Mouse (Mus musculus): ENCODE results near the gene Mybphl.

The Mybphl gene

DNA sequence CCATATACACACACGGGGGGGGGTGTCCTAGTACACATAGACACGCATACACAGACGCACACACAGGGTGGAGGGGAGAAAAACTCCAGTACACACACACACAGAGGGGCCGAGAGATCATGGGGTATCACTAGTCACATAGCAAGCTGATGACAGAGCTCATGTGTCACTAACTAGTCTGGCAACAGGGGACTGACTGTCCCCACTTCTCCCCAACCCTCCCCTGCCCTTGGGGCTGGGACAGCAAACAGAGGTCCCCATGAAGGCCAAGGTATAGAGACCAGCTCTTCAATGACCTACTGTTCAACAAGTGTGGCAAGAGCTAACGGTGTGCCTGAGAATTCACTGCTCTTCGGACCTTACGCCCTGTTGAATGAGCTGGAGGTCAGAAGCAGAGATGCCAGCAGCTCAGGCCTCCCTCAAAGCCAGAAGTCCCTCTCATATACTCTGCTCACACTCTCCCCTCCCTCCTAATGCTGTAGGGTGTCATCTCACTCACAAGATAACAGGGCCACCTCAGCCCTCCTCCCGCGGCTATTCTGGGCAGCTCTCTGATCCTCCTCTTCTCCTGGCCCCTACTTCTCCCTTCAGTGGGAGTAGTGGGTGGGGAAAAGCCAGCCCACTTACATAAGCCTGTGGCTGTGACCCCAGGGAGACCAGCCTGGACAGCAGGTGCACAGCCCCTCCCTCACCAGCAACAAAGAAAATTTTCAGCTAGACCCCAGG is at the start of gene Mybphl:
Mybphl (plus strand) TSS at position 642 of the 726 bp plus-strand sequence.
- DNase-seq (ENCODE audit: low read depth, low spot score) = no peak

DNA sequence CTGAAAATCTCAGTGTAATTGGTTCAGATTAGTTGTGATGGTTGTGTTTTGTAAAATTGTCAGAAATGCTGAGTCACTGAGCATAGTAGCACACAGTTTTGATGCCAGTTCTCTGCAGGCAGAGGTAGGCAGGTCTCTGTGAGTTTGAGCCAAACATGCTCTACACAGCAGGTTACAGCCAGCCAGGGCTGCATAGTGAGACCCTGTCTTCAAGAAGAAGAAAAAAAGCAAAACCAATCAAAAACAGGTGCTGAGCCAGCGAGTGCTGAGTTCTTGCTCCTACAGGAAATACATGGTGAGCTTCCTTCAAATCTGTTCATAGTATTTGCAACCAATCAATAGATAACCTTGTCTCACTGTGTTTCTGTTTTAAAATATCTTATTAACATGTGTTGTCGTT is 46.2 kb upstream of the Mybphl start:
- no peak for DNase-seq (ENCODE audit: low read depth, low spot score)

DNA sequence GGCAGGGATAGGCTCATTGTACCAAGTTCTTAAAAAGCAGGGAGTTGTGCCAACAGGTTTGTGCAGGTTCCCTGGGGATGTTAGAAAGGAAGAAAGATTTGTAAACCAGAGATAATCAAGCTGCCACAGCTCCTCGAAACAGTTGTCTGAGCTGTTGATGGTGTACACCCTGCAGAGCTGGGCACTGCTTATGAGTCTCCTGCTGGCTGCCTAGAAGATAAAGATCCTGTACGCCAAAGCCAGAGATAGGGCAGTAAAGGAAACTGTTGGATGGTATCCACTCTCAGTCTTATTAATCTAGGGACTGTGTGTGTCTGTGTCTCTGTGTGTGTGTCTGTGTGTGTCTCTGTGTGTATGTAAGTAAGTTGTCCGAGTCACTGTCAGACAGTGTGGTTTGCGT is 43.0 kb upstream of the Mybphl start:
- DNase-seq (ENCODE audit: low read depth, low spot score) = no peak

DNA sequence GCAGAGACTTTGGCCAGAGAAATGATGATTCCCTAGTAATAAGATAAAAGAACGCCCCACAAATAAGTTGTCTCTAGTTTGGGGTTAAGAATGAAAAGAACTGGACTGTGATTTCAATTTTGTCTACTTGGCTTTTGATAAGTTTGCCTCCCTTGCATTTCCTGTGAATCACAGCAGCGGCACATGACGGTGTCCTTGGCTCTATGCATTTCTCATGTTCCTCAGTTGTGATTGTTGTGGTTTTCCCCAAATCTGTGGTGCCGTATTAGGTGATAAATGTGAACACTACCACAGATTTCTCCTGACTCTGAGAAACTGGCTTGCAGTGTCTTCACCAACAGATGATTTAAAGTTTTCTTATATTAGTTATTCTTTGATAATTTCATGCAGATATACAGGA is 42.6 kb upstream of the Mybphl start:
- no peak for DNase-seq (ENCODE audit: low read depth, low spot score)

DNA sequence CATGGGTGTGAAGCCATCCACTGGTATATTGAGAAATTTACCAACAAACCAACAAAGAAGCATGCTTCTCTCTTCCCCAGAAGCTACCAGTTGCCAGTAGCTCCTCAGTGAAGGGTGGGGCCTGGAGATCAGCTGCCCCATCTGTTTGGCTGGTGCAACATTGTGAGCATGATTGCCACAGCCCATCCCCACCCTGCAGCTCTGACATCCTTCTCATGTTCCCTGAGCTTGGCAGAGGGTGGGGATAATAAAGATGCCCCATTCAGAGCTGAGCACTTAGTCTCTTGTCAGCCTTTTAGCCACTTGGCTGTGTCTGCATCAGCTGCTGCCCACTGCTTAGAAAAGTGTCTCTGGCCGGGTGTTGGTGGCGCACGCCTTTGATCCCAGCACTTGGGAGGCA is 41.7 kb upstream of the Mybphl start:
- DNase-seq (ENCODE audit: low read depth, low spot score) = no peak

DNA sequence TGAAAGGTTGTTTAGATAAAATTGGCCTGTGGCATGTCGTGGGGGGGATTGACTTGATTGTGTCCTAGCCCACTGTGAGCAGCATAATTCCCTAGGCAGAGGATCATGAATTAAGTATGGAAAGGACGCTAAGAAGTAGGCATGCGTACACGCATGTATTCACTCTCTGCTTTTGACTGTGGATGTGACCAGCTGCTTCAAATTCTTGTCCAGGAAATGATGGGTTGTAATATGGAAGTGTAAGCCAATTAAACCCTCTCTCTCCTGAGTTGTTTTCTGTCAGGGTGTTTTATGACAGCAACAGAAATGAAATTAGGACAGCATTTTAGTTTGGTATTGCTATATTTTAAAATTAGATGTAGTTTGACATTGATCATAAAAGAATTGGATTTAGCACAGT is 39.9 kb upstream of the Mybphl start:
- no peak for DNase-seq (ENCODE audit: low read depth, low spot score)

DNA sequence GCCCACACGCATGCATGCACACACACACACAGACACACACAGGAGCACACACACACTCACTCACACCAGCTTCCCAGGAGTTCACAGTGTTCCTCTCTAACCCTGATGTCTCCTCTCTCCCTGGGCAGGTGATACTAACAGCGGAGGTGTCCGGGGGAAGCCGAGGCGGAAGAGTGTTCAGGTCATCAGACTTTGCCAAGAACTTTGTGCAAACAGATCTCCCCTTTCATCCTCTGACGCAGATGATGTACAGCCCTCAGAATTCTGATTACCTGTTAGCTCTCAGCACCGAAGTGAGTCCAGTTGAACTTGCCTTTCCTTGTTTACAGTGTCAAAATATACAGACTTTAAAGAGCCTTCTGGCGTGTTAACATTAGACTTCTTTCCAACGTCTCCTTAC is 39.2 kb upstream of the Mybphl start:
- DNase-seq (ENCODE audit: low read depth, low spot score) = no peak

DNA sequence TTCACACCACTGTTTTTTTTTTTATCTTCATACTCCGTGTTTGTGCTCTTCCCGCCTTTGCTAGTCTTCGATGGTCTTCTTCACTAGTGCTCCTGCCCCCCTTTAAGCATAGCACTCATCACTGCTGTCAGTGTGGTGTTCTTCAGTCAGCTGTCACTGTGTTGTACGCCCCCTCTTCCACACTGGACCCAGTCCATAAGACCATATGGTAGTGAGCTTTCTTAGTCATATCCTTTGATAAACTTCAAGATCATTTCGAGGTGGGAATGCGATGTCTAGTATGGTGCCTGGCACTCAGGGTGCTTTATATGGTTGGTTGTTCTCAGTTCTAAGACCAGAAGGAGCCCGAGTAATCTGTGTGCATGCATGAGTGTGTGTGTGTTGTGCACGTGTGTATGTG is 37.4 kb upstream of the Mybphl start:
- DNase-seq (ENCODE audit: low read depth, low spot score) = no peak

DNA sequence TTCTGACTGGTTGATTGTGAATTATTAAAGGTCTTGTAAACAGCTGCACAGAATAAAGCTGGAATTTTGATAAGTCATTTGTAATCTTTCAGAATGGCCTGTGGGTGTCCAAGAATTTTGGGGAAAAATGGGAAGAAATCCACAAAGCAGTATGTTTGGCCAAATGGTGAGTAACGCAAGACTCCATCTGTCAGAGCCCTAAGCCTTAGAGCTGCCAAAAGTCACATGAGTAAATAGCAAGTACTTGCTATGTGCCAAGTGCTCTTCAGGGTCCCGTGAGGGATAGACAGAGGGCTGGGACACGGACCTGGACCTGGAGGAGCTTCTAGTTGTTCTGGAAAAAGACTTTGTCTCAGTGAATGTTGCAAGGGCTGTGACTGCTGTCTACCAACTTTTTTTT is 36.8 kb upstream of the Mybphl start:
- DNase-seq (ENCODE audit: low read depth, low spot score) = no peak

DNA sequence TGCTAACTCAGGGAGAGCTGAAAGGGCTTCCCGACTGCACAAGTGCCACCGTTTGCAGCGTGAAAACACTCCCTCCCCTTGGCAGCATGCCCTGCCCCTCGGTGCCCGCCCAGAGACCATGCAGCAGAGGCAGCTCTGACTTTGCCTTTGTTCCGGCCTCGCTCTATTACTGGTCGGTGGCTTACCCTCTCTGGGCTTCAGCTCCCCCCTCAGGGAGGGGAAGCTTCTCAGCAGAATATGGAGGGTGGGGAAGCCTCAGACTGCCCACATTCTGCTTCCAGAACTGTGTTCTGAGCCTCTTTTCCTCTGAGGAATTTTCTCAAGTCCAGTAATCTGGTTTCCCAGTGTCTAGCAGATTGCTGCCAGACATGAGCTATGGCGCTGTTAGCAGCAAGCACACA is 36.3 kb upstream of the Mybphl start:
- DNase-seq (ENCODE audit: low read depth, low spot score) = no peak

DNA sequence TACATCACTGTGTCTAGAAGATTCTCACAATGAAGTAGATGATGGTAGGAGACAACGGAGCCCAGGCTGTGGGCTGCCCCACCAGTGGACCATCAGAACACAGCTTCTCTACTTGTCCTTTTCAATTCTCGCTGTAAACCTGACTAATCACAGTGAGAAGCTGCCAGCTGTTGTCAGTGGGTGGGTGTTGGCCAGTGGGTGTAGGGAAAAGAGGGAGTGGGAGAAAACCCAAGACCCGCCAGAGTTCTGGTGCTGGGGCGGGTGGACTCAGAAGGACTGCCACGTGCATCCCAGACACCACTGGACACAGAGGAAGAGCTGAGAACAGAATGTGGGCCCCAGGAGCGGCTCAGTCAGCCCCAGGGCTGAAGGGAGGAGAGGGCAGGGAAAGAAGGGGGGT is 33.9 kb upstream of the Mybphl start:
- DNase-seq (ENCODE audit: low read depth, low spot score) = no peak

DNA sequence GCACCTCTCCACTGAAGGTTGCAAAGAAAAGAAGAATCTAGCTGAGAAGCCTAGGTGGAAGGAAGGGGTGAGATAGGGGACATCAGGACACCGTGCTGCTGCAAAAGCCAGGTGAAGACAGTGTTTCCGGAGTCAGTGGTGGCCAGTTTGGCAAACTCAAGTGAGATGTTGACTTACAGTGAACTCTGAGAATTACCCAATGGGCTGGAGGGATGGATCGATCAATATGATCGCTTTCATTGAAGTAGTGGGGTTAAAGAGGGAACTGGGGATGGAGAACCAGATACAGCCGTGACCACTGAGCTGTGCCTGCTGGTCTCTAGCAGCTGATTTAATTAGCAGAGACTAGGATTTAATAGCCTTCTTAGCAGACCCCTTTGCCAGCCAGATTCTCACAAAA is 27.8 kb upstream of the Mybphl start:
- no peak for DNase-seq (ENCODE audit: low read depth, low spot score)

DNA sequence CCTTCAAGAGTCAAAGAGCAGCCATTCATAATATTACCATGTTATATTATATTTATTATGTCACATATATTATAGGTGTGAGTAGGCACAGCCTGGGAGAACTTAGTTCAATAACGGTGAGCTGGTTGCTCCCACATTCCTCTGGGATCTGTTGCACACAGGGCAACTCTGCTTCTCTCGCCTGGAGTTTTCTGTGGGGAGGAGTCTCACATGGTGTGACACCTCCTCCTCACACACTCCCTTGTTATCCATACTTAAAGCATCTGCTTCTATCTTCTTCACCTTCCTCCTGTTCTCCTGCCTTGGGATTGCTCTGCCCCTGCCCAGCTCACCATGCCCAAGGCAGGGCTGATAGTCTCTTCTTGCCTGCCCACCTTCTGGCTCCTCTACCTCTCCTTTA is 23.7 kb upstream of the Mybphl start:
- no peak for DNase-seq (ENCODE audit: low read depth, low spot score)

DNA sequence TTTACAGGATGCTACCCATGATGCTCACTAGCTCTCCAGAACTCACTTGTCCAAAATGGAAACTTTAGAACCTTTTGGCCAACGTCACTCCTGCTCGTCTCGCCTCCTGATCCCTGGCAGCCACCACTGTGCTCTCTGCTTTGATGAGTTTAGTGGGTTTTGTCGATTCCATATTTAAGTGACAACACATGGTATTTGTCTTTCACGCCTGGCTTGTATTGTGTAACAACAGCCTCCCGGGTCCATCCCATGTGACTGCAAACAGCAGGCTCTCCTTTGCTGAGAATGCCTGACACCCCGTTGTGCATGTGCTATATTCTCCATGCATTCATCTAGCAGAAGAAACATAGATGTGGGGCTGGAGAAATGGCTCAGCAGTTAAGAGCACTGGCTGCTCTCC is 22.5 kb upstream of the Mybphl start:
- DNase-seq (ENCODE audit: low read depth, low spot score) = no peak

DNA sequence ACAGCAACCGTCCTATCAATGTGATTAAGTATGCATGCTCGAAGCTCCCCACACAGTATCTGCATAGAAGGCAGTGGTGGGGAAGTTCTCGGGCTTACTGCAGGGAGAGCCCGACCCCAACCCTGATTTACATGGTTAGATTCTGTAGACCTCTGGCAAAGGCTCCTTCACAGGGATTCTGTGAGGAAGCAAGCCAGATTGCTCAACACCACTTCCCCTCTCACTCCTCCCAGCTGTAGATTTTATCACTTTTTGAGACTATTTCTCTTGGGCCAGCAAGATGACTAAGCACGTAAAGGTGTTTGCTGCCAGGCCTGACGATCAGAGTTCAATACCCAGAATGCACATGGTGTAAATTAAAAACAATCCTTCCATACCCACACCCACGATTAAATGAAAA is 18.9 kb upstream of the Mybphl start:
- no peak for DNase-seq (ENCODE audit: low read depth, low spot score)

DNA sequence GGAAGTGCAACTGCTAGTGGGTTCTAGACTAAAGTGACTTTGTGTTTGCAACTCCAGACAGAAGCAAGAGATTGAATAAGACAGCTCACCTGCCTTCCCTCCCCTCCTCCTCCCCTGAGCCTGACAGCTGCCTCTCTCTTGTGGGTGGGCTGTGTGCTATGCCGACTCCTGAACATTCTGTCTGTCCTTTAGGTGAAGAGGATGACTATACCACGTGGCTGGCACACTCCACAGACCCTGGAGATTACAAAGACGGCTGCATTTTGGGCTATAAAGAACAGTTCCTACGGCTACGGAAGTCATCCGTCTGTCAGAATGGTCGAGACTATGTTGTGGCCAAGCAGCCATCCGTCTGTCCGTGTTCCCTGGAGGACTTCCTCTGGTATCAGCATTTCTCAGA is 16.3 kb upstream of the Mybphl start:
- DNase-seq (ENCODE audit: low read depth, low spot score) = no peak

DNA sequence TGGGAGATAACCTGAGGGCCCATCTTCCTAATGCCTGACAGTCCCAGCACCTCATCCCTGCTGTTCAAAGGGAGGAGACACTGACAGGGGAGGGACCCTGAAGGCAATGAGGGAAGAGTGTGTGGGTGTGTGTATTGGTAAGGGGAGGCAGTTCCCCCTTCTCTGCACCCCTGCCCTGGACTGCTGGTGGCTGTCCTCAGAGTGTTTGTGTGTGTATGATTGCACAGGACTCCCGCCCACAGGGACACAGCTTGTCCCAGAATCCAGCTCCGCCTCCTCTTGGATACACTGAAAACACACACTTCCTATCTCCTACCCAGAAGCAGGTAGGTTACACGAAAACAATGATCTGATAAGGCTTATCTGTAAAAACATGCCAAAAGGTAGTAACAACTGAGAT is 9.5 kb upstream of the Mybphl start:
- no peak for DNase-seq (ENCODE audit: low read depth, low spot score)

DNA sequence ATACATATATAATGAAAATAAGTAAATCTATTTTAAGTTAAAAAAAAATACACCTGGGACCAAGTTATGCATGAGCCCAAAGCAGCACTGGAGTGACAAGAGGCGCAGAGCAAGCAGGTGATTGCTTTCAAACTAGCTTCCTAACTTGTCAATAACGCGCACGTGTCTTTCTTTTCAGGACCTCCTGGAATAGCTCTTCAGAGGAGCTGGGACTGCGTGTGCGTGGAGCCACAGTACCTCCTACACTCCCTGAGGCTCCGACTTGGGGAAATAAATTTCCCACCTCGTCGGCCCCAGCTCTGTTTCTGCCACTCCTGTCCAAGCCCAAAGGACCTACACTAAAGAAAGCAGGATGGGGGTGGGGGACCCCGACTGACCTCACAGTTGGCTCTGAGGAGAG is 7.7 kb upstream of the Mybphl start:
- DNase-seq (ENCODE audit: low read depth, low spot score) = no peak

DNA sequence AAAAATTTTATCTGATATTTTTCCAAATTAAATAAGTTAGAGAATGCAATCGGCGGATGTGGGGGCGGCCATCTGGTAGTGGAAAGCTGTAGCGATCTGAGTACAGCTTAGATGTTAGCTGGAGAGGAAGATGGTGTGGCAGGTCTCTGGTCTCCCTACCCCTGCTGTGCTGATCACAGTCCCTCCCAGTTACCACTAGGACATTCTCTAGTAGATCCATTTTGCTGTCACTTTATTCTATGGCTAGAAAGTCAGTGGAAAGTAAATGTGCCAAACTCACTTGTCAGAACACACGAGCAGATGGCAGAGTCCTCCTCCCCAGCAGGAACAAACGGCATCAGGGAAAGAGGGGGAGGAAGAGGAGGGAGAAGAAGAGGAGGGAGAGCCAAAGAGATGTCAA is 6.3 kb upstream of the Mybphl start:
- DNase-seq (ENCODE audit: low read depth, low spot score) = no peak

DNA sequence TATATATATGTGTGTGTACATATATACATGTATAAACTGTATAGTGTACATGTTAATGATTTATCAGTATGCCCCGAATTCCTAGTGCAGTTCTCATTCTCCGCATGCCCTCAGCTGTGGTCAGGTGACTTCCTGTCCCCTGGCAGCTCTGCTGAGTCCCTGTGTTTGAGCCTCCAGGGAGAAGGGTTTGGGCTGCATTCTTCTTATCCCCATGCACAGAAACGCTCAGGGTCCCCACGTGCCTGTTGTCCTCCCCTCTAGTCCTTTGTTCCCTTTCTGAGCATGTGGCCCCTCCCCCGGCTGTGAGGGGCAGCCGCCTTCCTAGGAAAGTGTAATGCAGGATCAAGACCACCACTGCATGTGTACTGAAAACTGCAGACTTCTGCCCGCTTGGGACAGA is 3.8 kb upstream of the Mybphl start:
- no peak for DNase-seq (ENCODE audit: low read depth, low spot score)

DNA sequence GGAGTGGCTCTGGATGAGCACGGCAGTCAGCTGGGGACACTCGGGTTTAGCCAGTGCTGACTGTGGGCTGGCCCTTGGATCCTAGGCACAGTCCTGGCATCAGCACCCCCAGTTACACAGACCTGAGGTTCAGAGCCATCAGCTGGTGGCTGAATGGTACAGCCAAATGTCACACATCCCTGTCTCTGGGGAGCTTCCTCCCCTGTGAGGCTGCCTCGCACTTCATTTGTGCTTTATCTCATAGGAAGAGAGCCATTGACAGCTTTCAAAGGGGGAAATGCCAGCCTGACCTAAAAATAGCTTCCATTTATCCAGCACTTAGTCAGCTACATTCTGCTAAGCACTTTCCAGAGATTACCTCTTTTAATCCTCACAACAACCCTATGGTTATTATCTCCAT is 1.1 kb upstream of the Mybphl start:
- no peak for DNase-seq (ENCODE audit: low read depth, low spot score)

DNA sequence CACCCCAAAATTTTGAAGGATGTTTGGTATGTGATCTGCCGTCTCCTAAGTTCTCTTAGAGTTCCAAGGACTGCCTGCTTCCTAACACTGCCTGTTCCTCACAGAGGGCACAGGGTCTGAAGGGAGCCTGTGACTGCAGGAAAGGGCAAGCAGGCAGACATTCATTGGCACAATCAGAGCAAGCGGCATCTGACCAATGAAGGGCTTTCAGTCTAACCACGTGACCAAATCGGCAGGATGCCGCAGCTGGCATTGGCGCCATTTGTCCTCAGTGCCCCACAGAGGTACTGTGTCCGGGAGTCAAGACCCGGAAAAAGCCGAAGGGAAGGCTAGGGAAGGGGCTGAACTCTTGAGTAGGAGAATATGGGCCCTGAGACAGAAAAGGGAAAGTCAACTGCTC is 2.5 kb downstream of the Mybphl start:
- DNase-seq (ENCODE audit: low read depth, low spot score) = no peak

DNA sequence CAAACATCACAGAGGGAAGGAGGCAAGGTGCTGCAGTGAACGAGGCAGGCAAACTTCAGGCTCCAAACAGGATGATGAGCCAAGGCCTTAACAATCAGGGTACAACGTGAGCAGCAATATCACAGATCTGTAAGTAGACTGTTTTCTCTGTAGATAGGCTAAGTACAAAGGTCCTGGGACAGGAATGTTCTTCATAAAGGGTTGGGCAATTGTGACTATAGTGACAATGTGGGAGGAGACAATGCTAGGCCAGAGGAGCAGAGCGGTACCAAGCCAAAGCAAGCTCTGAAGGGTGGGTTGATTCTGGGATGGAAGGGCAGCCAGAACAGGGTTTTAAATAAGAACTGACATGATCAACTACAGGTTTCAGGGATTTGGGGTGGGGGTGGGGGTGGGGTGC is 3.1 kb downstream of the Mybphl start:
- no peak for DNase-seq (ENCODE audit: low read depth, low spot score)

DNA sequence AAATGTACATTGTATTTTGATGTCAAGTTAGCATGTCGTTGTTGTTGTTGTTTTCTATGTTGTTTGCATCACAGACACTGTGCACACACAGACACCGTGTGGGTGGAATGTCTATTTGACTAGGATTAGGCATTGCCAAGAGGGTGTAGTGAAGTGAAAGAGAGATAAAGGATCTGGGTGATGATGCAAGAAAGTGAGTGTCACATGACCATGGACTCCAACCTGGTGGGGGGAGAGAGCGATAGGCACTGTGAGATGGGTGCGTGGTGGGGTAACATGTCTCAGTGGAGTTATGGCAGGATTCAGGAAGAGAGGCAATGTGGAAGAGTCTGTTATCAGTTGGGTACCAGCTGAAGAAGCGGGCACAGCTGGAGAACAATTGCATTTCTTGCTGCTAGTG is 4.0 kb downstream of the Mybphl start:
- no peak for DNase-seq (ENCODE audit: low read depth, low spot score)

Data from embryo, embryonic 11.5 days (tissue).